Mouse (Mus musculus): ENCODE measurements around the gene Pde9a.
A peak's percentile ranks its signal among the peaks of the same experiment; 100 is the strongest.

The Pde9a gene

DNA sequence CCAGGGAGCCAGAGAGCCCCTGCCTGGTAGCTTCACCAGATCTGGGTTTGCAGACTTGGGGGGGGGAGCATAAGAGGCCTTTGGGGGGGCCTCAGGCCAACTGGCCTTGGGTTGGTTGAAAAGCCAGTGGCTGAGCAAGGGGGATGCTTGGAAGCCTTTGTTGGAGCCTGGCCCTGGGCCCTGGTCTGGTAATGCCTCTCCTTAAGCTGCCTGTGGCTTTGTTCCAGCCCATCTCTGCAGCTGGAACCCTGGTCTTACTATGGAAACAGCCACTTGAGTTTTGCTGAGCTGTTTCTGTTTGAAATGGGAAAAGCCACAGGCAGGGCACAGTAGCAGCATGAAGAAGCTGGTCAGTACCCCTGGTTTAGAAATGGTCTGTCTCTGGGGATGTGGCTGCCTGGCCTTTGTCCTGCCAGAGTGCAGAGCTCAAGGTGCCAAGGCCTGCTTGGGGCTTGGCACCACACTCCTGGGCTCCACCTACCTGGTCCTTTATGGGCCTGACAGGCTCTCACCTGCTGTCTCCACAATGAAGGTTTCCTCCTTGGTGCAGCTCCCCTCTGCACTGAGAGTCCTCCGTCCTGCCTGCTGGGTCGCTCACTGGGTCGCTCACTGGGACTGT, 3.5 kb downstream of the Pde9a start:
- no peak for DNase-seq

DNA sequence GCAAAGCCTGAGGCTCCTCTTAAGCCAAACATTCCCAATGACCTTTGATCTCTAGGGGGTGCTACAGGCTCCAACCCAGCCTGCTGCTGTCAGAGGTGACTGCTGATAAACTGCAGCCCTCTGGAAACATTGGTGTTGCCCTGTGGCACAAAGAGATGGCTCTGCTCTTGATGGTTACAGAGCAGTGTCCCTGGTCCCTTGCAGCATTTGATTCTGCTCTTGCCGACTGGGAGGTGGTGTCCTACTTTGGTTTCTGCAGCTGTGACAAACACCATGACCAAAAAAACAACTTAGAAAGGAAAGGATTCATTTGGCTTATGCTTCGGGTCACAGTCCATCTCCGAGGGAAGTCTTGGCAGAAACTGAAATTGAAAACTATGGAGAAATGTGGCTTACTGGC, 5.5 kb downstream of the Pde9a start:
- no peak for DNase-seq

GRCm38 (mm10) chr17:31392041-31392440, 6.0 kb downstream of the Pde9a start:
- no peak for DNase-seq

GRCm38 (mm10) chr17:31393811-31394210, 7.8 kb downstream of the Pde9a start:
- no peak for DNase-seq

GRCm38 (mm10) chr17:31400294-31400693, 14.3 kb downstream of the Pde9a start:
- no peak for DNase-seq

GRCm38 (mm10) chr17:31401160-31401559, 15.2 kb downstream of the Pde9a start:
- no peak for DNase-seq

- no peak for DNase-seq
Observed at GRCm38 (mm10) chr17:31402713-31403112, 16.7 kb downstream of the Pde9a start.

DNA sequence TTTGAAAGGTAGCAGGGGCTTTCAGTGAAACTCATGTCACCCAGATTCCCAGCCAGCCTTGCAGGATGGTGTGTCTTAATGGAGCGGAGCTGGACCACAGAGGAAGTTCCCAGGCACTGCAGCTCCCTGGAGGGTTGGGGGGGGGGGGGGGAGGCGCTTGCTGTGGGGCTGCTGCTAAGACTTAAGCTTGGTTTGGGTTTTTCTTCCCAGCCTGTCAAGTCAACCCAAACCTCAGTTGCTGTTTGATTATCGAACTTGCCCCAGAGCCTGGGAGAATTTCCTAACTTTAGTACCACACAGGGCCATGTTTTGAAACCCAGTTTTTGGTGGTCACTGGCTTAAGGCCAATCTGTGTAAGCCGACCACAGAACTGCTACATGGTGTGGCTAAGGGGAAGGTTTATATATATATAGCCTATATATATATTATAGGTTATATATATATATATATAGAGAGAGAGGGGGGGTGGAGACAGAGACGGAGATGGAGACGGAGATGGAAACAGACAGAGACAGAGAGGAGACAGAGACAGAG, 19.8 kb downstream of the Pde9a start:
- DNase-seq = no peak

- DNase-seq = no peak
Observed at GRCm38 (mm10) chr17:31409741-31410350, 23.8 kb downstream of the Pde9a start.

GRCm38 (mm10) chr17:31415258-31415657, 29.2 kb downstream of the Pde9a start:
- no peak for DNase-seq

DNA sequence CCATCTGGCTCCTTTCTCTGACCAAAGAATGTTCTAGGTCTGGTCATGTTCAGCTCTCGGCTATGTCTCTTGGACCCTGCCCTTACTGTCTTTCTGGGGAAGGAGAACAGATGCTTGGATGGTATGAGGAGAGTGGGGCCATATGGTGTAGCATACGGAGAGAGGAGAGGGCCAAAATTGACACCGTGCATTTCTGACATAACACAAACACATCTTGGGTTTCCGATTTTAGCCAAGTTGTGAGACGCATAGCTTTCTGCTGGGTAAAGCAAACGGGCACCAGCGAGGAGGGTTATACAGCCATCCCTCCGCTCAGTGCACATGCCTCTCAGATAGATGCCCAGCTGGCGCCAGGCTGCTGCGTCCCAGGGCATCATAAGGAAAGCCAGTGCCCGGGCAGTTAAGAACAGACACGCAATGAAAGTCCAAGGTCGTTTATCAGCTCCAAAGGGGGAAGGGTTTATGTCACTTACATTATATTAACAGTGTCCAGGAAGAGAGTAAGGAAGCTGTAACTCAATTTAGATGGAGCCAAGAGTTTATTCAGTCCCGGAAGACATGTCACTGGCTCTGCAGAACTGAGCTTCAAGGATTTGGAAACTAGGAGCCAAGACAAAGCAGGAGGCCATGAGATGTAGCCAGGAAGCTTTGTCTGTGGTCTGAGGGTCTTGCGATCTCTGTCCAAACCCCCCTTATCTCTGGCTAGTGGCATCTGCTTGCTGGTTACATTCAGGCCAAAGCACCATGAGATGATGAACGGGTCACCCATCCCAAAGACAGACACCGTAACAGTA, 33.0 kb downstream of the Pde9a start:
- DNase-seq = no peak

DNA sequence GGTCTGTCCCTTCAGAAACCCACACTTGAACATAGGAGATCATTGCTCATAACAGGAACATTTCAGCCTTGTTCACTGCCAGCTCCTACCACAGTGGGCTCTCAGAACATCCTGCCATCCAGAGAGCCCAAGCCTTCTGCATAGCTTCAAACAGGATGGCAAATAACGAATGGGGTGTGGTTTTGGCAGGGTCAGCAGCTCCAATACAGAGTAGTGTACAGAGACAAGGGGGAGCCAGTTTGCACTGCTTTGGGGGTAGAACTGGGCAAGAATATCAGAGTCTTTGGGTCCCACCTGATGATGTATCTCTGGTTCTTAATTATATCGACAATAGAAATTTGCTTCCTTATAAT, 33.6 kb downstream of the Pde9a start:
- DNase-seq = no peak

DNA sequence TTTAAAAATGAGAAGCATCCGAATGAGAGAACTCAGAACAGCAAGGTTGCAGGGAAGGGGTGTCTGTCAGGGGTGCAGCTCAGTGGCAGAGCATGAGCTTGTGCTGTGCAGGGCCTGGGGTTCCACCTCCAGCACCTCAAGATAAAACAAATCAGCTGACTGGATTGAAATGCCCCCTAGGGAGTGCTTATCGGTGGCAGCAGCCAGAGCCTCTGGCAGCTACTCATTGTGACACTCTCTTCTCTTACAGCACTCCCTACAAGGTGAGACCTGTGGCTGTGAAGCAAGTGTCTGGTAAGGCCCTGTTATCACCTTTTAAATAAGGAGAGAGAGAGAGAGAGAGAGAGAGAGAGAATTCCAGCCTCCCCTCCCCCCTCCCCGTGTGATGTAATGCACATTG, 34.0 kb downstream of the Pde9a start:
- DNase-seq = no peak

DNA sequence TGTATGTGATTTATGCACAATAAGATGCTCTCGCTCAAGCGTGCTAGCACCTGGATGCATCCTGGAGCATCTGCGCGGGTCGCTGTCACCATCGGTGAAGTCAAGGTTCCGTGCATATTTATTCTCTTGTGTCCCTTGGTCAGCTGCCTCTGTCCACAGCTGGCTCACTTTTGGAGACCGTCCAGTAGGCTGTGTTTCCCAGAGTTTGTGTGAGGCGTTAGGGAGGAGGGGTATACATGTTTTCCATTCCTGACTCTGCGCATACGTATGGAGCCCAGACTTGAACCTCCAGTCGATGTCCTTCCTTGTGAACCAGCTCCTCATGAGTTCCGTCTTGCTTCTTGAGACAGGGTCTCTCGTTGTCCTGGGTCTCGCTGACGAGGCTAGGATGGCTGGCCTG, 34.6 kb downstream of the Pde9a start:
- no peak for DNase-seq

DNA sequence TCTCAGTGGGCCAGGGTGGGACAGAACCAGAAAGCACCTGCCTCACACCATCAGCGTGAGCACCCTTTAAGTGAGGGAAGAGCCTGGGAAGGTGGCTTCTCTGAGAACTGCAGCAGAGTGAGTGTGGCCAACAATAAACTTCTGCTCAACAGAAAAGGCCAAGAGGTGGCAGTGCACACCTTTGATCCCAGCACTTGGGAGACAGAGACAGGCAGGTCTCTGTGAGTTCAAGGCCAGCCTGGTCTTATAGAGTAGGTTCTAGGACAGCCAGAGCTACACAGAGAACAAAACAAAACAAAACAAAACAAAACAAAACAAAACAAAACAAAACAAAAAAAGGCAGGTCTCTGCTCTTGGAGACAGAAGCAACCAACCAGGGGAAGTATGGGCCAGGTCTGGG, 36.4 kb downstream of the Pde9a start:
- no peak for DNase-seq

DNA sequence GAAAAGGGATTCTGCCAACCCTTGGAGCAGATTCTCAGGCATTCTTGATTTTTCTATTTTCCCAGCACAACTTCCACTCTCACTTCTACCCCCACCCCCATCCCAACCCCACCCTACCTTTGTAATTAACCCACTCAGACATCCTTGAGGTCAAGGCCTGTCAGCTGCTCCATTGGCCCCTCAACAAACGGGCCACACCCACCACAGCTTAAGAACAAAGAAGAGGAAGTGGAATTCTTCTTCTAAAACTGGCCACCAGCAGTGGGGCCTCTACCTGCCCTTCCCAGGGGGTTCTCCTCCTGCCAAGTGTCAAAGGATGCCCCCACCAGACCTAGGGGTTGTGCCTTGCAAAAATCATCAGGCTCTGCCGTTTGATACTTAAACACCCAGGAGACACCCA, 37.0 kb downstream of the Pde9a start:
- no peak for DNase-seq

DNA sequence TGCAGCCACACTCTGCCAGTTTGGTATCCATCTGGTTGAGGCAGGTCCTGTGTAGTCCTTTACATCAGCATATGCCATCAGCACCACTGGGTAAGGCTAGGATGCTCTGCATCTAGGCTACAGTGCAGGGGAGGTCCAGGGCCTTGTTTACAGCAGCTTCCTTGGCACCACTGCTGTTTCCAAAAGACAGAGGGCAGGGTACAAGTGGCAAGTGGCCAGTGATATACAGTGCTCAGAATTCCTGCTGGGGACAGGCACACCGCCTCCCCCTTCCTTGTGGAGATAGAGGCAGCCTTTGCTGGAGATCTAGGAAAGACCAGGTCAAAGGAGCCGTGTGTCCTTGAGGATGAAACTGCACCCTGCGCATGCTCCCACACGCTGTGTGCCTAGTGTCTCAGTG, 38.3 kb downstream of the Pde9a start:
- DNase-seq = no peak

- peak in 1 of 2 experiments; percentile 9 for DNase-seq
Observed at GRCm38 (mm10) chr17:31424798-31425197, 38.8 kb downstream of the Pde9a start.

DNA sequence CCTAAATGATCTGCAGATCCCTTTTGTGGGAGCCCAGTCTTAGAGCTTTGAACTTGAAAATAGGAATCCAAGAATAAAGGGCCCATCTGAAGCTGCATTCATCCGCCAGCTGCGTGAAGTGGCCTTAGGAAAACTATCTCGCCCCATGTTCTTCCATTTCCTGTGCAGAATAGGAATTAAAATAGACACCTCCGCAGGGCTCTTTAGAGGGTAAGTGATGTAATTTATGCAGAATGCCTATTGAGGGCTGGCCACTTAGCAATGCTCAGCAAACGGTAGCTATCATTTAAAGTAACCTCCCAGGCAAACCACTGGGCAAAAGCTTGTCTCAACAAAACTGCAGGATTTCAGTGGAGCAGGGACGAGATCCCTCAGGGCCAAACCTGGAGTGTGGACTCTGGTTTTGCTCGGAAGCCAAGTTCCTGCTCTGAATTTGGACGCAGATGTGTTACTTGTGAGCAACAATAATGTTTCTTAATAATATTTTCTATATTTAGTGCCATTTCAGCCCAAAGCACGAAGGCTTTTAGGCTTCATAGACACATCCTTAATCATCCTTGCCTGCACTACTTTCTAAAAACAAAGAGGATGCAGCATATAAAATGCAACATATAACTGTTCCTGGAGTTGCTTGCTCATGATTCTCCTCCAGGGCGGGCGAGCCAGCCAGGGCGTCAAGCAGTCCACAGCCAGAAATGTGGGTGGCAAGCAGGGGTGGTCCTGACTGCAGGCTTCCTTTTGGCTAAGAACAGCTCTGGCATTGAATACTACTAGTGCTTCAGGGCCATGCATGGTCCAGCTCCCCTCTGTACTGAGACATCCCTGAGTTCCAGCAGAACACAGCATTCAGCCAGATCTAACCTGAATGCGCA, 40.1 kb downstream of the Pde9a start:
- DNase-seq = no peak

DNA sequence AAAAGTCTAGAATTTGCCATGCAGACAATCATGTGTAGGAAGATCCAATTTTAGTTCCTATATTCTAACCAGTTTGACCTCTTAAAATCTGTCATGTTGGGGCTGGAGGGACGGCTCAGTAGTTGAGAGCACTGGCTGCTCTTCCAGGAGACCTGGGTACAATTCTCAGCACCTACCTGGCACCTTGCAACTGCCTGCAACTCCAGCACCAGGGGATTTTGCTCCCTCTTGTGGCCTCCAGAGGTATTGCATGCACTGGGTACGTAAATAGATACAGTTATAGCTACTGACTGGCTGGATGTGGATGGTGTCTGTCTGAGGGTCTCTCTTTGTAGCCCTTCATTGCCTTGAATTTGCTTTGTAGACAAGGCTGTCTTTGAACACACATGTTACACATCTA, 43.4 kb downstream of the Pde9a start:
- DNase-seq = no peak

DNA sequence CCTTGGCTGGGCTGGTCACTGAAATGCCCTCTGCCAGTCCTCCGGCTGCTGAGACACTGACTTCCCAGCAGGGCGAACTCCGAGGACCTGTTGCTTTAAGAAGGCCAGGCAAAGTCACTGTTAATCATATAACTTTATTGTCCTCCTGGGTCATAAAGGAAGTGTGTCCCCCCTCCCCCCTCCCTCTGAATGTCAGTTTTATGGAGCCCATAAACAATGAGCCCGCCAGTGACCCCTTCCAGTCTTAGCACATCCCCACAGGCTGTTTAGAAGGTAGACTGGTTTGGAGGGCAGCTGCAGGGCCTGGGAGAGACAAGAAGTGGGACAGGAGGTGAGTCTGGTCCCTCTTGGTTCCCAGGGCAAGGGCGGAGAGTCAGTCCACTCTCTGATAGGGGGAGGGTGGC, 46.9 kb downstream of the Pde9a start:
- DNase-seq = no peak

GRCm38 (mm10) chr17:31433401-31433928, 47.5 kb downstream of the Pde9a start:
- DNase-seq = no peak
